Comparison of ENCODE assay signal across 20 mouse cellular contexts in genomic region chr7:40253486-40253885, GRCm38 (mm10).
DNase-seq lines count a peak whose midpoint lies in the region; TF ChIP-seq lines count a peak whose summit lies in the region.
"Had no signal": no experiment of that assay in that cellular context is flagged by ENCODE, and none has a peak within 500 bp of the region (broad histone marks: within the 10 kb centered on the region; RNA-seq: fewer than 3 reads in every experiment).

No protein-coding gene starts in this region.

- no peaks in the 10 kb centered on the region for H3K27me3 ChIP-seq in heart, adult 2 months (ENCODE audit: control insufficient read depth, insufficient read depth, low read length)
- H3K27me3 ChIP-seq: embryonic facial prominence, embryonic 13.5 days; forebrain, embryonic 12.5 days; forebrain, embryonic 15.5 days; hindbrain, embryonic 12.5 days; hindbrain, embryonic 15.5 days had no signal

- intact Hi-C loops in heart, adult 2 months (cut with DNase I), result no loop called here
- intact Hi-C loops in left cerebral cortex, postnatal 4 days (cut with DNase I), result no loop called here
- intact Hi-C loops in left cerebral cortex, postnatal 14 days (cut with DNase I), result no loop called here

- no peak overlapping the region for H3K9ac ChIP-seq in heart, adult 2 months (ENCODE audit: low read depth, low read length)
- H3K9ac ChIP-seq: embryonic facial prominence, embryonic 13.5 days; forebrain, embryonic 12.5 days; forebrain, embryonic 15.5 days; hindbrain, embryonic 12.5 days; hindbrain, embryonic 15.5 days had no signal

- no peak overlapping the region for H3K4me3 ChIP-seq in heart, adult 2 months
- H3K4me3 ChIP-seq: embryonic facial prominence, embryonic 10.5 days; embryonic facial prominence, embryonic 13.5 days; erythroblast, embryonic 14.5 days; forebrain, embryonic 12.5 days; forebrain, embryonic 15.5 days; hindbrain, embryonic 12.5 days; hindbrain, embryonic 15.5 days had no signal

- no peaks in the 10 kb centered on the region for H3K36me3 ChIP-seq in heart, adult 2 months (ENCODE audit: control insufficient read depth, insufficient read depth, low read length)
- H3K36me3 ChIP-seq: embryonic facial prominence, embryonic 10.5 days; embryonic facial prominence, embryonic 13.5 days; forebrain, embryonic 12.5 days; forebrain, embryonic 15.5 days; hindbrain, embryonic 12.5 days; hindbrain, embryonic 15.5 days had no signal

- TF ChIP-seq EP300 in heart, adult 2 months (IDR thresholded peaks at IDR 0.05; ENCODE audit: insufficient read depth, low read depth, low read length), result no peak

- no peaks in the 10 kb centered on the region for H3K79me2 ChIP-seq in heart, adult 2 months (replicated peaks; ENCODE audit: control insufficient read depth, insufficient read depth, low read length)

- peak; percentile 48 for DNase-seq in adrenal gland, adult 2 months
- DNase-seq in adrenal gland, adult 8-10 months, result no peak
- peak; percentile 65 to 72 for DNase-seq in cerebellum, postnatal 10 days
- DNase-seq in cerebellum, postnatal 36 days, result no peak
- peak; percentile 9 to 23 for DNase-seq in heart, adult 2 months
- no peak for DNase-seq in heart, adult 8-10 months (ENCODE audit: low spot score)
- peak; percentile 10 for DNase-seq in left cerebral cortex, postnatal 4 days
- DNase-seq in left cerebral cortex, postnatal 14 days (ENCODE audit: low spot score in 2 of 2), result no peak
- DNase-seq: cerebellum, adult 11-12 months; cerebellum, adult 8-10 months; embryo, embryonic 11 days; gastrocnemius, postnatal 25 days; kidney, adult 2 months had no signal

- 26% methylated on average over 2 of the region's 2 CpGs for WGBS in heart, adult 2 months

- H3K4me1 ChIP-seq in heart, adult 2 months (ENCODE audit: control insufficient read depth, insufficient read depth, low read length), result no peaks in the 10 kb centered on the region; the same call in 1 of the 2 replicates
- H3K4me1 ChIP-seq: embryonic facial prominence, embryonic 10.5 days; embryonic facial prominence, embryonic 13.5 days; forebrain, embryonic 15.5 days; hindbrain, embryonic 12.5 days; hindbrain, embryonic 15.5 days had no signal

- no peak for TF ChIP-seq CTCF in heart, adult 2 months (IDR thresholded peaks at IDR 0.05)

- H3K27ac ChIP-seq in heart, adult 2 months, result no peak overlapping the region
- H3K27ac ChIP-seq: embryonic facial prominence, embryonic 10.5 days; embryonic facial prominence, embryonic 13.5 days; forebrain, embryonic 12.5 days; forebrain, embryonic 15.5 days; hindbrain, embryonic 12.5 days; hindbrain, embryonic 15.5 days had no signal

- no peak for TF ChIP-seq POLR2A in heart, adult 2 months (IDR thresholded peaks at IDR 0.05; ENCODE audit: insufficient read depth, low read depth, low read length)

Comparison
In these comparisons a context has a peak if more than half of its experiments do, and no peak if none do; other contexts are left out.
1. DNase-seq: peak in adrenal gland, adult 2 months (single experiment), cerebellum, postnatal 10 days (2 of 2), heart, adult 2 months (2 of 2) and left cerebral cortex, postnatal 4 days (single experiment); none in adrenal gland, adult 8-10 months (single experiment), cerebellum, postnatal 36 days (0 of 2), heart, adult 8-10 months (single experiment) and left cerebral cortex, postnatal 14 days (0 of 2).